Mouse (Mus musculus): ENCODE data around the gene Pidd1.

DNA sequence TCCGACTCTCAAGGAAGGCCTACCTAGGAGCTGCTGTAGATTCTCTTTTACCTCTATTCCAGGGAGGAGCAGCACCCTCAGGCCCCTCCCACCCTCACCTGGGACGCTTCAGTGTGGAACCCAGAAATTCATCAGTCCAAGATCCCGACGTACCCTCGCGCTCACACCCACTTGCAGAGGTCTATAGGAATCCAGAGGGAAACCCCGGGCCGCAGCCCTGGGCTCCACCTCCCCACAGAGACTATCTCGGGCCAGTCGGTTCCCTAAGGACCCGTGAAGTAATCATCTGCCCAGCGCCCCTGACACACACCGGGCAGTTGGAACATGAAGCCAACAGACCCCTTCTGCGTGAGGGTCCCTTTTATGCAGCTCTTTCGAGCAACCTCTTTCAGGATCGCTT lies 30.5 kb downstream of the Pidd1 start:
- no peak for TF ChIP-seq CTCF (IDR thresholded peaks at IDR 0.05; ENCODE audit: low read depth, low read length)
- TF ChIP-seq EP300 (IDR thresholded peaks at IDR 0.05; ENCODE audit: insufficient read depth, low read depth, low read length) = no peak
- TF ChIP-seq POLR2A (IDR thresholded peaks at IDR 0.05; ENCODE audit: insufficient read depth, low read length) = no peak
